Mouse (Mus musculus): ENCODE data around the gene Rbms1.

GRCm38 (mm10) chr2:60755101-60755500 is 207.9 kb downstream of the Rbms1 start:
- TF ChIP-seq CTCF (IDR thresholded peaks at IDR 0.05; ENCODE audit: control insufficient read depth, insufficient read depth, low read length) (no peak), POLR2A (IDR thresholded peaks at IDR 0.05; ENCODE audit: borderline replicate concordance, control insufficient read depth, low read depth, low read length) (no peak)

Measured in bone marrow, adult 2 months (tissue).